Mouse (Mus musculus) heart, embryonic 13.5 days (tissue): ENCODE data around the gene Crabp1. TPM values are rescaled to one million over a fixed set of nuclear protein-coding genes. Genes with fewer than 3 reads are reported as not detected.

Experiments
- ATAC-seq: fragments of 200-750 bp; cut with Nextera tagmentation; 2 replicates; pipeline ENCODE4 v1.8.0; 2017; ENCODE audit warnings: moderate TSS enrichment; ENCODE audit not compliant: insufficient number of reproducible peaks, low FRiP score, low TSS enrichment; ENCODE audit errors: extremely low read depth
- H3K27ac ChIP-seq: fragments of 300-500 bp; sonication (generic); replicated peaks from 2 replicates; pipeline ENCODE4 v1.5.1; 2015; ENCODE audit warnings: moderate library complexity, mild to moderate bottlenecking, inconsistent platforms
- H3K27me3 ChIP-seq: fragments of 300-500 bp; sonication (generic); replicated peaks from 2 replicates; pipeline ENCODE4 v1.6.1; 2015; ENCODE audit warnings: mild to moderate bottlenecking, inconsistent platforms
- H3K36me3 ChIP-seq: fragments of 300-500 bp; sonication (generic); 2 replicates; pipeline ENCODE4 v1.6.1; 2015; ENCODE audit warnings: mild to moderate bottlenecking, inconsistent platforms
- H3K4me1 ChIP-seq: fragments of 300-500 bp; sonication (generic); 2 replicates; pipeline ENCODE4 v1.6.1; 2015; ENCODE audit warnings: inconsistent platforms
- H3K4me2 ChIP-seq: fragments of 300-500 bp; sonication (generic); 2 replicates; pipeline ENCODE4 v1.6.1; 2015; ENCODE audit warnings: inconsistent platforms, mild to moderate bottlenecking, moderate library complexity
- H3K4me3 ChIP-seq: fragments of 300-500 bp; sonication (generic); 2 replicates; pipeline ENCODE4 v1.5.1; 2015; ENCODE audit warnings: moderate library complexity, mild to moderate bottlenecking, inconsistent platforms
- H3K9ac ChIP-seq: fragments of 300-500 bp; sonication (generic); 2 replicates; pipeline ENCODE4 v1.6.1; 2015; ENCODE audit warnings: inconsistent platforms, mild to moderate bottlenecking, moderate library complexity
- H3K9me3 ChIP-seq: fragments of 300-500 bp; sonication (generic); 2 replicates; pipeline ENCODE4 v1.6.1; 2016; ENCODE audit warnings: inconsistent platforms
- WGBS: fragments of 180-500 bp; shearing (Covaris S2); methylation state at CpG from one replicate; pipeline ENCODE4 v1.1.7; 2015; ENCODE audit warnings: mixed read lengths; 5-methylcytosine and 5-hydroxymethylcytosine counted together
- polyA plus RNA-seq: library from polyadenylated mRNA; unstranded; fragments of >200 nt; fragmentation: Nextera tagmentation; extraction: Ambion mirVana; gene quantifications from 2 replicates; pipeline ENCODE4 v1.2.1, GENCODE M21; 2015

The Crabp1 gene
- polyA plus RNA-seq = 17.6 and 19.7 TPM in 2 replicates

DNA sequence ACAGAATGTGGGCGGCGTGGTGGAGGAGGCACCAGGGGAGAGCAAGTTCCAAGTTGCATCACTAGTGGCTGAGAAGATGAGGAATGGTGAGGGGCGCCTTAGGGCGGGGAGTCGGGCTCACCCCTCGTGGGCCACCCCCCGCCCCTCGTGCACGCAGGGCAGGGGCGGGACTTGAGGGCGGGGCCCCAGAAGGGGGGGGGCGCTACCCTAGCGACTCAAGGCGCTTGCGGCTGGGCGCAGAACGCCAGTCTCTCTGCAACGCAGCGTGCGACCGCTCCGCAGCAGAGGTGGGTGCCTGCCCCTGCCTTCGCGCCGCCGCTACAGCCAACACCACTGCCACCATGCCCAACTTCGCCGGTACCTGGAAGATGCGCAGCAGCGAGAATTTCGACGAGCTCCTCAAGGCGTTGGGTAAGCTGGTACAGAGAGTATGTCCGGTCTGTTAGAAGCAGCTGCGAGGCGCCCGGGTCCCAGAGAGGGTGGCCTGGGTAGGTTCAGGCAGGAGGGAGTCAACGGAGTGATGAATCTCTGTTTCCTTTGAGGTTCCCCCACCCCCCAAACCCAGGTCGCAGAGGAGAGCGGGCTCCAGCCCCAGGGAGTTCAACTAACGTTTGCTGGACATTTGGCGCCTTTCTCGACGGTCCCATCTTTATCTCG, at the start of gene Crabp1:
Crabp1 (plus strand) TSS at position 188 of the 657 bp plus-strand sequence.
- 1% methylated on average over 38 of the region's 45 CpGs for WGBS

GRCm38 (mm10) chr9:54715776-54716175, 48.8 kb upstream of the Crabp1 start:
- no peak for ATAC-seq
- Histone ChIP-seq H3K4me1 (no peaks in the 10 kb centered on the region), H3K4me2 (no peak overlapping the region), H3K27ac (no peak overlapping the region), H3K4me3 (no peak overlapping the region), H3K36me3 (peaks cover 99% of the 10 kb centered on the region), H3K9me3 (no peaks in the 10 kb centered on the region), H3K27me3 (no peaks in the 10 kb centered on the region), H3K9ac (no peak overlapping the region)
- 88% methylated on average over 3 of the region's 3 CpGs for WGBS

More for the DNA sequence above, at the start of gene Crabp1:
- Histone ChIP-seq H3K4me2 (peak within 1 kb of the TSS; percentile 79), H3K36me3 (no peaks in the 10 kb centered on the region), H3K9ac (peak within 1 kb of the TSS; percentile 54), H3K4me3 (peak within 1 kb of the TSS; percentile 53), H3K9me3 (no peaks in the 10 kb centered on the region), H3K4me1 (peaks cover 24% of the 10 kb centered on the region), H3K27ac (no peak within 1 kb of the TSS), H3K27me3 (peaks cover 92% of the 10 kb centered on the region)
- ATAC-seq = no peak

GRCm38 (mm10) chr9:54717527-54717926, 47.0 kb upstream of the Crabp1 start:
- ATAC-seq = no peak
- Histone ChIP-seq H3K36me3 (peaks cover 95% of the 10 kb centered on the region), H3K27me3 (no peaks in the 10 kb centered on the region), H3K9me3 (no peaks in the 10 kb centered on the region), H3K4me2 (no peak overlapping the region), H3K9ac (no peak overlapping the region), H3K4me1 (no peaks in the 10 kb centered on the region), H3K27ac (no peak overlapping the region), H3K4me3 (no peak overlapping the region)
- WGBS = 74% methylated on average over 3 of the region's 3 CpGs

- Histone ChIP-seq H3K4me2 (no peak overlapping the region), H3K4me1 (no peaks in the 10 kb centered on the region), H3K27ac (no peak overlapping the region), H3K4me3 (no peak overlapping the region), H3K27me3 (no peaks in the 10 kb centered on the region), H3K9ac (no peak overlapping the region), H3K9me3 (no peaks in the 10 kb centered on the region), H3K36me3 (peaks cover 95% of the 10 kb centered on the region)
- no peak for ATAC-seq
- 81% methylated on average over 7 of the region's 7 CpGs for WGBS
These were observed 42.4 kb upstream of the Crabp1 start for GRCm38 (mm10) chr9:54722156-54722555.

GRCm38 (mm10) chr9:54722596-54722995, 42.0 kb upstream of the Crabp1 start:
- no peak for ATAC-seq
- 91% methylated on average over 4 of the region's 4 CpGs for WGBS
- no peak overlapping the region for H3K27ac ChIP-seq
- no peaks in the 10 kb centered on the region for H3K4me1 ChIP-seq
- H3K9me3 ChIP-seq = no peaks in the 10 kb centered on the region
- H3K4me3 ChIP-seq = no peak overlapping the region
- no peaks in the 10 kb centered on the region for H3K27me3 ChIP-seq
- H3K9ac ChIP-seq = no peak overlapping the region
- no peak overlapping the region for H3K4me2 ChIP-seq
- peaks cover 95% of the 10 kb centered on the region for H3K36me3 ChIP-seq

DNA sequence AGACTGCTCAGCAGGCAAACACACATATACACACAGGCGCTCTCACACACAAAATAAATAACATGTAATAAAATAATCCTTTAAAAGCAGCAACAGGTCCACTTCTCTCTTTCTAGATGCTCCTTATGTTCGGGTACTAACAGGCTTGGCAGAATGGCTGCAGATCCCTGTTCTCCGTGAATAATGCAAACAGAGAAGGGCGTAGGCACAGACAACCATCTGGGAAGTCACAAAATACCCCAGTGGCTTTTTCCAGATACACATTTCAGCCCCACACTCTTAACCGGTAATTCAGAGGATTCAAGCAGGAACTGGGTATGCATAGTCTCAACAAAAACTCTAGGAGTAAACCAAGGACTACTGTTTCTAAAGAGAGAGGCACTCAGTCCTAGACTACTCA, 38.2 kb upstream of the Crabp1 start:
- Histone ChIP-seq H3K27ac (no peak overlapping the region), H3K9ac (no peak overlapping the region), H3K9me3 (no peaks in the 10 kb centered on the region), H3K4me3 (no peak overlapping the region), H3K4me2 (no peak overlapping the region), H3K4me1 (no peaks in the 10 kb centered on the region), H3K36me3 (peaks cover 96% of the 10 kb centered on the region), H3K27me3 (no peaks in the 10 kb centered on the region)
- 78% methylated on average over 5 of the region's 5 CpGs for WGBS
- ATAC-seq = no peak

- Histone ChIP-seq H3K4me3 (no peak overlapping the region), H3K9me3 (no peaks in the 10 kb centered on the region), H3K4me1 (peaks cover 19% of the 10 kb centered on the region), H3K27ac (no peak overlapping the region), H3K4me2 (no peak overlapping the region), H3K27me3 (no peaks in the 10 kb centered on the region), H3K9ac (no peak overlapping the region), H3K36me3 (peaks cover 39% of the 10 kb centered on the region)
- ATAC-seq = no peak
- 90% methylated on average over 2 of the region's 2 CpGs for WGBS
These were observed 32.4 kb upstream of the Crabp1 start for GRCm38 (mm10) chr9:54732122-54732521.

DNA sequence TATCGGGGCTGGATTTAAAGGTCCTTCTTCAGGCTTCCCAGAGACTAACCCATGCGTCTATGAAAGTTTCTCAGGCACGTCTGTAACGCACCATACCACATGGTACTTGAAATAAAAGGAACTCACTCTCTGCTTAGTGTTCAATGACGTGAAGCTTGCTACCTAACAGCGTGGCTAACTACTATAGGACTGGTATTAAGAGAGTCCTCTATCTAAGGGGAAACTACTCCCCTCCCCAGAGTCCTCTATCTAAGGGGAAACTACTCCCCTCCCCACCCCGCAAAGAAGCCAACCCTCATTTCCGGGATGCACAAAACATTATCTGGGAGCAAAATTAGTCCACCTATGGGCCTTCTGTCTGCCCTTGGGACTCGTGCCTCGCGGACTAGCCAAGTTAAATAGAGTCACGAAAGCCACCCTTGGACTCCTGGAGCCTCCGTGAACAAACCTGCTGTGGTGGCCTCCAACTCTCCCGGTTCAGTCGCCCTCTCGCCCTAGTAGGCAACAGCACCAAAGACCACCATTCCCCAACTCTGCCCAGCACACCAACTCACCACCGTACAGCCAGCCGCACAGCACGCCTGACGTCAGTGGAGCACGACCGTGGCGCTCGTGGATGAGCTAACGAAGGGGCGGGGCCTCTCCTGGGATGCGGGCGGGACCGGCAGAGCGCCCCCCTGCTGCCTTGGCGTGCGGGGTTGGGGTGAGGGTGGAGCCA, 30.5 kb upstream of the Crabp1 start, which contains the start of gene Wdr61:
Wdr61 (minus strand) TSS at position 599 of the 718 bp plus-strand sequence.
- H3K9ac ChIP-seq = peak within 1 kb of the TSS; percentile 91
- peaks cover 19% of the 10 kb centered on the region for H3K4me1 ChIP-seq

DNA sequence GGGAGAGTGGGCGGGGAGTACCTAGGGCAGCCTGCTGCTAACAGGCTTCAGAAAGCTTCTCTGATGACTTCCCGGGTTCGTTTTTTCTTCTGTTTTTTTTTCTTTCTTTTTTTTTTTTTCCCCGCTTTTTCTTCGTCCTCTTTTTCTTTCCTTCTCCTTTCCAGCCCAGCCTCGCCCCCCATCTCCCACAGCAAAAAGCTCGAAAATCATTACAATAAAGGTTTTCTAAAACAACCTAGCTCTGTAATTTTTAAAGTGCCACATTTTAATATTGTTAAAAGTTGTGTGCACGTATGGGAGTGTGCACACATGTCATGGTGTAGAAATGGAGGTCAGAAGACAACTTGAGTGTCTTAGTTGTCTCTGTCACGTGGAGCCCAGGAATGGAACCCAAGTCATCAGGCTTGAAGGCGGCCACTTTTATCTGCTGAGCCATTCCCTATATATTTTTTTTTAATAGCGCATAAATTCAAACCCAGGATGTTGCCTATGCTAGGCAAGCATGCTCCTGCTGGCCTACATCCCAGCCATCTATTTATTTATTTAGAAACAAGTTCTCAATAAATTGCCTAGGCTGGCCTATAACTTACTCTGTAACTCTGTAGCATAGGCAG, 29.8 kb upstream of the Crabp1 start:
- no peaks in the 10 kb centered on the region; the same call in 1 of the 2 replicates for H3K27me3 ChIP-seq
- 21% methylated on average over 11 of the region's 11 CpGs for WGBS

More for the DNA sequence above, 30.5 kb upstream of the Crabp1 start, which contains the start of gene Wdr61:
- H3K27ac ChIP-seq = peak within 1 kb of the TSS; percentile 66; the same call in 1 of the 2 replicates
- peaks cover 20% of the 10 kb centered on the region for H3K36me3 ChIP-seq
- peak within 1 kb of the TSS; percentile 86 for H3K4me3 ChIP-seq
- peak within 1 kb of the TSS; percentile 78 for H3K4me2 ChIP-seq
- peak; percentile 98 for ATAC-seq
- under 1% methylated on average over 32 of the region's 32 CpGs for WGBS
- no peaks in the 10 kb centered on the region for H3K9me3 ChIP-seq
- no peaks in the 10 kb centered on the region; the same call in 1 of the 2 replicates for H3K27me3 ChIP-seq

GRCm38 (mm10) chr9:54736284-54736701, 28.3 kb upstream of the Crabp1 start:
- H3K27me3 ChIP-seq = no peaks in the 10 kb centered on the region; the same call in 1 of the 2 replicates
- WGBS = 10% methylated on average over 9 of the region's 9 CpGs
- peaks cover 1% of the 10 kb centered on the region; the same call in 1 of the 2 replicates for H3K36me3 ChIP-seq
- no peak overlapping the region for H3K27ac ChIP-seq
- ATAC-seq = no peak
- peak overlapping the region; percentile 58 for H3K4me2 ChIP-seq
- peak overlapping the region; percentile 63 for H3K9ac ChIP-seq
- peaks cover 19% of the 10 kb centered on the region for H3K4me1 ChIP-seq
- peak overlapping the region; percentile 16; the same call in 1 of the 2 replicates for H3K4me3 ChIP-seq
- H3K9me3 ChIP-seq = no peaks in the 10 kb centered on the region

More for the DNA sequence above, 29.8 kb upstream of the Crabp1 start:
- H3K36me3 ChIP-seq = peaks cover 14% of the 10 kb centered on the region
- H3K27ac ChIP-seq = no peak overlapping the region
- ATAC-seq = no peak
- H3K4me3 ChIP-seq = peak overlapping the region; percentile 86
- H3K4me2 ChIP-seq = peak overlapping the region; percentile 78
- peak overlapping the region; percentile 91 for H3K9ac ChIP-seq
- H3K4me1 ChIP-seq = peaks cover 19% of the 10 kb centered on the region
- no peaks in the 10 kb centered on the region for H3K9me3 ChIP-seq

DNA sequence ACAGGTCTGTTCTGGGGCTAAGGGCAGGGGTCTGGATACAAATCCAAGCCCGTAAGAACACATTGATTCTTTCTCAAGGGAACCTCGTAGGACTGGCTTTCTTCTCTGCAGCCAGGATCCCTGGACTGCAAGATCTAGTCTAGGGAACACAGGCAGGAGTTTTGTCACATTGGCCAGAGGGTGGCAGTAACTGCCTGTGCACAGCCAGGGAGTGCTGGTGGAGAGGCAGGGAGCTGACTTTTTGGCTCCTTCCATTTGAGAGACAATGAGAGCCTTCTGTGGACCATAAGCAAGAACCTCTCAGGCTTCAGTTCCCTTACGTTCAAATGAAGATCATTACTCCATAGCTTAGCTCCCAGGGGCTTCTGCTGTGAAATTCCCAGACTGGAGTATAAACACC, 26.2 kb upstream of the Crabp1 start:
- H3K27ac ChIP-seq = no peak overlapping the region
- no peaks in the 10 kb centered on the region; the same call in 1 of the 2 replicates for H3K27me3 ChIP-seq
- H3K4me3 ChIP-seq = no peak overlapping the region
- no peak overlapping the region for H3K9ac ChIP-seq
- peaks cover 12% of the 10 kb centered on the region for H3K4me1 ChIP-seq
- H3K9me3 ChIP-seq = no peaks in the 10 kb centered on the region
- 26% methylated on average over 3 of the region's 3 CpGs for WGBS
- no peak for ATAC-seq
- no peaks in the 10 kb centered on the region for H3K36me3 ChIP-seq
- H3K4me2 ChIP-seq = no peak overlapping the region
